Mouse (Mus musculus) olfactory bulb, adult 2 months (tissue): Measurements from ENCODE around the gene Slco1c1.

Experiments used
- CTCF ChIP-seq: fragments of 200-500 bp; IDR thresholded peaks from 2 replicates; pipeline ENCODE4 v1.5.1; 2012; ENCODE audit warnings: low read depth, mild to moderate bottlenecking, low read length, moderate library complexity; ENCODE audit not compliant: insufficient read depth
- POLR2A ChIP-seq: fragments of 200-500 bp; IDR thresholded peaks from 2 replicates; pipeline ENCODE4 v1.6.1; 2012; ENCODE audit warnings: mild to moderate bottlenecking, low read depth, low read length, moderate library complexity; ENCODE audit not compliant: insufficient read depth

DNA sequence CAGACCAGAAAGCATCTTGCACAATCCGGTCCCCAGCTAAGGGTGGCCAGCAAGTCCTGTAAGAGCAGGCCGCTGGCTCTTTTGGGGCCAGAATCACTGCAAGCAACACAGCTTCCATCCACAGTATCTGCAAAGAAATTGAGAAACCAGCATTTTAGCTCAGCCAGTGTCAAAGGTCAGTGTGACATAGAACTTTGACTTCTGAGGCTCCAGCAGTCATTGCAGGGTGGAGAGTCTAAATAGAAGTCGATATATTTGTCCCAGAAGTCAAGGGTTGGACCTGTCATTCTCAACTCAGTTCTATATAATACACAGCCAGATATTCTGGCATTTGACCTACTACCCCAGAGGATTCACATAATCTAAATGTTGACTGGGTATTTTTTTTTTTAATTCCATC lies 91.2 kb downstream of the Slco1c1 start:
- TF ChIP-seq CTCF: no peak
- TF ChIP-seq POLR2A: no peak
